In the genomic region with DNA sequence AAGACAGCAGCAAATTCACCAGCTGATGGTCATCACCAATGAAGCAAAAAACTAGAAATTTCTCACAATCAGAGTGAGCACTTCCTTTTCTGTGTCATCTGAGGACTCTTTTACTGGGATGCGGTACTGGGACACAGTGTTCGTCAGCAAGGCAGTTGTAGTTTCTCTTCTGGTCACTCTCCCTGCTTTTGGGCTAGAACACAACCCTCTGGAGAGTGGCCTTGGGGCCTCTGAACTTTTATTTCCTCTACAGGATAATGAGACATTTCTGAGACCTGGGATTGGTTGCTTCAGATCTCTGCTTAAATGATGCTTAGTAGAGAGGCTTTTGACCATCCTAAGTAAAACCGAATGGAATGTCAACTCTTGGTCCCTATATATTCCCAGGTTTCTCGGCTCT, we compare ENCODE assay signal across 9 mouse cellular contexts.
"Had no signal": no experiment of that assay in that cellular context is flagged by ENCODE, and none has a peak within 500 bp of the region (broad histone marks: within the 10 kb centered on the region; RNA-seq: fewer than 3 reads in every experiment).

No protein-coding gene starts in this region.

- DNase-seq: lung, embryonic 14.5 days; retina, postnatal 1 day; right cerebral cortex, adult 18-20 months; right cerebral cortex, postnatal 25 days; right cerebral cortex, postnatal 4 days; spleen, adult 18-20 months; thymus, adult 18-20 months; thymus, postnatal 14 days; thymus, postnatal 36 days had no signal
